Mouse (Mus musculus) ES-E14 (cell line): ENCODE results near the gene Cd5. TPM values are rescaled to one million over a fixed set of nuclear protein-coding genes. Genes with fewer than 3 reads are reported as not detected.

Experiments used
- DNase-seq: peaks from one replicate; pipeline ENCODE4 v3.0.0-alpha.2; 2013; ENCODE audit warnings: low read depth, low spot score
- H3K27ac ChIP-seq: 2 replicates; pipeline ENCODE4 v1.5.1; 2012; ENCODE audit warnings: low read depth, mild to moderate bottlenecking, low read length, moderate library complexity, mixed read lengths; ENCODE audit not compliant: poor library complexity, insufficient read depth, severe bottlenecking
- H3K36me3 ChIP-seq: 2 replicates; pipeline ENCODE4 v1.6.1; 2012; ENCODE audit warnings: mild to moderate bottlenecking, low read length, moderate library complexity, mixed read lengths; ENCODE audit not compliant: control insufficient read depth, poor library complexity, insufficient read depth, severe bottlenecking
- H3K4me1 ChIP-seq, 2 experiments: fragments of 150-350 bp in 1 of 2; sonication (generic) in 1 of 2; 2 replicates each; pipeline ENCODE4 v1.6.1; 2012; ENCODE audit warnings: low read length in 2 of 2, mild to moderate bottlenecking in 1 of 2, mixed read lengths in 1 of 2; ENCODE audit not compliant: control insufficient read depth in 2 of 2, insufficient read depth in 2 of 2, poor library complexity in 1 of 2
- H3K4me3 ChIP-seq, 2 experiments: fragments of 150-350 bp in 1 of 2; sonication (generic) in 1 of 2; 2 replicates each; pipeline ENCODE4 v1.5.1; 2012; ENCODE audit warnings: low read length in 2 of 2, low read depth in 1 of 2, mild to moderate bottlenecking in 1 of 2, mixed read lengths in 1 of 2; ENCODE audit not compliant: insufficient read depth in 1 of 2, poor library complexity in 1 of 2, severe bottlenecking in 1 of 2
- H3K9ac ChIP-seq: 2 replicates; pipeline ENCODE4 v1.6.1; 2012; ENCODE audit warnings: low read depth, mild to moderate bottlenecking, low read length, mixed read lengths; ENCODE audit not compliant: poor library complexity, insufficient read depth, severe bottlenecking
- H3K9me3 ChIP-seq: fragments of 150-350 bp; sonication (generic); 2 replicates; pipeline ENCODE4 v1.6.1; 2012; ENCODE audit warnings: low read depth, mild to moderate bottlenecking, low read length; ENCODE audit not compliant: control insufficient read depth, insufficient read depth
- CHD2 ChIP-seq: IDR thresholded peaks from 2 replicates; pipeline ENCODE4 v1.6.1; 2014; ENCODE audit warnings: mild to moderate bottlenecking, low read depth, low read length, inconsistent platforms
- HCFC1 ChIP-seq: IDR thresholded peaks from 2 replicates; pipeline ENCODE4 v1.6.1; 2012; ENCODE audit warnings: low read length, inconsistent platforms, borderline replicate concordance; ENCODE audit not compliant: insufficient read depth
- MAFK ChIP-seq: IDR thresholded peaks from 2 replicates; pipeline ENCODE4 v1.6.1; 2014; ENCODE audit warnings: mild to moderate bottlenecking, low read depth, low read length, inconsistent platforms; ENCODE audit not compliant: insufficient read depth
- ZC3H11A ChIP-seq: IDR thresholded peaks from 2 replicates; pipeline ENCODE4 v1.6.1; 2012; ENCODE audit warnings: low read depth, mild to moderate bottlenecking, inconsistent platforms, low read length, borderline replicate concordance
- ZNF384 ChIP-seq: IDR thresholded peaks from 2 replicates; pipeline ENCODE4 v1.6.1; 2012; ENCODE audit warnings: low read depth, low read length, inconsistent platforms
- in situ Hi-C, 2 experiments: fragments of 600-800 bp; cut with MboI; formaldehyde crosslinking; loops; one replicate each; pipeline ENCODE4 v1.15.1; 2025; ENCODE audit warnings: low sequenced_read_pairs in 2 of 2, inconsistent platforms in 1 of 2; ENCODE audit not compliant: unreplicated experiment in 2 of 2
- total RNA-seq: library from RNA; depleted of rRNA; stranded (reverse); fragments of 300-350 nt; gene quantifications from 2 replicates; pipeline ENCODE4 v1.2.3, GENCODE M21; 2012

The Cd5 gene
- total RNA-seq, 1 experiment, result not detected

DNA sequence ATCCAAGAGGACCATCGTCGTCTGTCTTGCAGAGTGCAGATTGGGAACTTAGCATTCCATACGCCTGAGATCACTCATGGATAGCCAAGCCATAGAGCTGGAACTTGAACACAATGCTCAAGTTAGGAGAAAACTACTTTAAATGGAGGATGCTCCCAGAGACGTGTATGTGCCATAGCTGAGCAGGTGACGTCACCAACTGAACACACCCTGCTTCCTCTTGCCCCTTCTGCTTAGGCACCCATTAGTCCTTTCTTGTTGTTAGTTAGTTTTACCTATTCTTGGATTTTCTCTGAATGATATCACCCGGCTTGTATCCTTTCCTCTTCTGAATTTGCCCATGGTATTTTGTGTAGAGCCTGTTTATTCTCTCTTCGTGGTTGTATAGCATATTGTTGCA lies 8.4 kb upstream of the Cd5 start:
- Histone ChIP-seq H3K9ac (no peak overlapping the region), H3K9me3 (no peaks in the 10 kb centered on the region), H3K27ac (no peak overlapping the region), H3K4me3 (no peak overlapping the region), H3K4me1 (no peaks in the 10 kb centered on the region), H3K36me3 (no peaks in the 10 kb centered on the region)
- TF ChIP-seq HCFC1, result no peak
- TF ChIP-seq CHD2, result no peak
- no peak for TF ChIP-seq ZNF384
- TF ChIP-seq MAFK, result no peak
- no peak for TF ChIP-seq ZC3H11A
- DNase-seq, result no peak
- in situ Hi-C loops, result no loop called here

DNA sequence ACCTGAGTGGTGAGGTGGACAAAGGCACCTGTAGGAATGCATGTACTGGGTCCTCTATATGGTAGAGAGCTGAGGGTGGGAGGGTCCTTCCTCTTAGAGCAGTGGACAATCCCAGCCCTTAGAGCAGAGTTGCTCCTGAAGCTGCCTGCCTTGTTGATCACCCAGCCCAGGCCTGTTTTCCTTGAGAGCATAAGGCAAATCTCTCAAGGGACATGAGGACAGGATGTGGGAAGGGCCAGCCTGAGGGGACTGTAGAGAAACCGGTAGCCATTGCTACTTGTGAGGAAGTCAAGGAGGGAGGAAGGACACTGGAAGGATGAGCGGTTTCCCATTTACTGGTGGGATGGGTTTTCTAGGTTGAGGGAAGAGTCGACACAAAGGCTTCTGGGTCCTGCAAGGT lies 3.8 kb upstream of the Cd5 start:
- no peak for DNase-seq

DNA sequence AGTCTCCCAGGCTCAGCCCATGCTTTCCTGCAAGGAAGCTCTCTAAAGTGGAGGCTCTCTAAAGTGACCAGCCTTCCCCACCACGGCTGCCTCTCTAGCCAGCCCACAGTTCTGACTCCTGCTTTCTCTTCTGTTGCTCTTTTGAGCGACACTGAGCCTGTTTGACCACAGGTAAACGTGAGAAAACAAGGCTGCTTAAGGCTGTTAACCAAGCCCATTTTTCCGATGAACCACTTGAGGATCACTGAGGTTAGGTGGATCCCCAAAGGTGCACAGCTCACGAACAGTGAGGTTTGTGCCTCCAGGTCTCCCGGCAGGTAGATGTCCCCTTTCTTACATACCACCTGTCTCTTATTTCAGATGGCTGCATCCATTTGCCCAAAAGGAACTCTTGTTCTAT lies 3.3 kb upstream of the Cd5 start:
- H3K4me3 ChIP-seq, result no peak overlapping the region
- TF ChIP-seq CHD2 (no peak), ZNF384 (no peak), HCFC1 (no peak), ZC3H11A (no peak), MAFK (no peak)
- in situ Hi-C loops, result no loop called here
- no peak overlapping the region for H3K9ac ChIP-seq
- DNase-seq, result no peak
- peaks cover 0 to 11% of the 10 kb centered on the region in 2 experiments; a peak in 1 of 4 replicates for H3K4me1 ChIP-seq
- no peaks in the 10 kb centered on the region for H3K9me3 ChIP-seq
- H3K36me3 ChIP-seq, result no peaks in the 10 kb centered on the region
- no peak overlapping the region for H3K27ac ChIP-seq

More for the DNA sequence above, 3.8 kb upstream of the Cd5 start:
- Histone ChIP-seq H3K9me3 (no peaks in the 10 kb centered on the region), H3K4me3 (no peak overlapping the region), H3K36me3 (no peaks in the 10 kb centered on the region), H3K4me1 (peaks cover 0 to 11% of the 10 kb centered on the region in 2 experiments; a peak in 1 of 4 replicates), H3K9ac (no peak overlapping the region), H3K27ac (no peak overlapping the region)
- in situ Hi-C loops, result no loop called here
- TF ChIP-seq HCFC1 (no peak), MAFK (no peak), ZC3H11A (no peak), ZNF384 (no peak), CHD2 (no peak)

DNA sequence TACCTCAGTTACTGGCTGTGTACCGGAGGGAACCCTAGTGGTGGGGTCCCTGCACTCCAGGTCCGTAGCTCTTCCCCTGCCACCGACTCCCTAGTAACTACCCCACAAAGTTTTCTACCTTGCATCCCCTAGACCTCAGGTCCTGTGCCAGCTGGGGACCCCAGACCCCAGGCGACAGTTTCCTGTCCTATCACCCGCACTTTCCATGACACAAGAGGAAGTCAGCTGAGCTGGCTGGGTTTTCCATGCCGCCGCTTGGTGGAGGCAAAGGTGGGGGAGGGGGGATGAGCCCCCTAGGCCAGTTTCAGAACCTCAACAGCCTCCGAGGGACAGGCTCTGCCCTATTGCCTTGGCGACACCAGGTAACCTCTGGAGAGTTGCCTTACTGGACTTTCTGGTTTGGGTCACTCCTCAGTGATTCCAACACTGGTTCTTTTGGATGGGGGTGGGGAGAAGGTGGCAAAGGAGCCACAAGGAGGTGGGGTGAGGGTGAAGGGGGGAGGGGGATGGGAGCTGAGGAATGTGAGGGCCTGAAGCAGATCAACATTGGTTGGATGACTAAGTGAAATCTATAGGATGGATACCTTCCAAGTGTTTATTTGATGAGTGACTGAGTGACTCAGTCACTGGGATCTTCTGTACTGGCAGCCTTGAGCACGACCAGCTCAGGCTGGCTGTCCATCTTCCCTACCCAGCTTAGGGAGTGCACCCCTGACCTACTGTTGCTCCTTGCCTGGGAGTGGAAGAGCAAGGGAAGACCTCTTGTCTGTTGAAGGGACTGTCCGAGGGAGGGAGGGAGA lies 2.0 kb upstream of the Cd5 start:
- no peaks in the 10 kb centered on the region for H3K36me3 ChIP-seq
- no peak overlapping the region for H3K4me3 ChIP-seq
- H3K9ac ChIP-seq, result no peak overlapping the region
- no peak overlapping the region for H3K27ac ChIP-seq
- no peak for TF ChIP-seq ZNF384
- TF ChIP-seq CHD2, result no peak
- no peak for TF ChIP-seq MAFK
- no peak for DNase-seq
- no peaks in the 10 kb centered on the region for H3K9me3 ChIP-seq
- in situ Hi-C loops, result no loop called here
- peaks cover 0 to 11% of the 10 kb centered on the region in 2 experiments; a peak in 1 of 4 replicates for H3K4me1 ChIP-seq

DNA sequence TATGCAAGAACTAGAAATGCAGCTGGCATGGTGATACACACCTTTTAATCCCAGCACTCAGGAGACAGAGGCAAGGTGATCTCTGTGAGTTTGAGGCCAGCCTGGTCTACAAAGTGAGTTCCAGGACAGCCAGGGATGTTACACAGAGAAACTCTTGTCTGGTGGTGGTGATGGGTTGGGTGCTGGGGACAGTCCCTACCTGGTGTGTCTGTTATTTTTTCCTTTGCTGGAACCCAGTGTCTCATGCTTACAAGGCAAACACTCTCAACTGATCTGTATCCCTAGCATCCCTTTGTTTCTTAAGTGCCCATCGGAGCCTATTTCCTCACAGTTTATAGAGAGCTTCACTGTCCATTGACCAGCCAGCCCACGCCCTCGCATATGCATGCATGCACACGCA lies 1.1 kb upstream of the Cd5 start:
- Histone ChIP-seq H3K9ac (no peak overlapping the region), H3K4me1 (peaks cover 0 to 11% of the 10 kb centered on the region in 2 experiments; a peak in 1 of 4 replicates), H3K27ac (no peak overlapping the region), H3K36me3 (no peaks in the 10 kb centered on the region), H3K4me3 (no peak overlapping the region), H3K9me3 (no peaks in the 10 kb centered on the region)
- no peak for DNase-seq
- in situ Hi-C loops, result no loop called here
- TF ChIP-seq ZNF384 (no peak), MAFK (no peak), ZC3H11A (no peak), HCFC1 (no peak), CHD2 (no peak)
